Mouse (Mus musculus): ENCODE data around the gene Etfa.

Etfa gene

DNA sequence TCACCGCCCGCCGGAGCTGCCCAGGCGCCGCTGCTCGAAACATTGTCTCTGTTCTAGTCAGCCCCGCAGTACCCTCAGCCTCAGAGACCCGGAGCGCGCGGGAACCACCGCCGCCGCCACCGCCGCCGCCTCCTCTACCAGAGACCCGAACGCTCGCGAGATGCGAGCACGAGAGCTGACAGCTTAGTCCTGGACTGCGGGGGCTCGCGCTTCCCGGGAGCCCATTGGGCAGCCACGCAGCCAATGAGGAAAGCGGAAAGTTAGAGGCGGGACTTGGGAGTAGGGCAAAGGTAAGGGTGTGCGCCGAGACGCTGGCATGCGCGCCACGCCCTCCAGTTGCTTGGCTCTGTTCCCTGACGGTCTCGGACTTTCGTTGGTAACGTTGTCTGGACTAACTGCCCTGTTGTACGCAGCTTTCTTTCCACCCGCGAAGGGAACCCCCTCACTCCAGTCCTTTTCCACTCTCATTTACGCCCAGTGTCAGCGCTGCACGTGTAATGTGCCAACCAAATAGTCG lies at the start of gene Etfa:
TSS of gene Etfa (minus strand) at position 217 of the 517 bp plus-strand sequence.
- DNase-seq: peak; percentile 95 to 98

DNA sequence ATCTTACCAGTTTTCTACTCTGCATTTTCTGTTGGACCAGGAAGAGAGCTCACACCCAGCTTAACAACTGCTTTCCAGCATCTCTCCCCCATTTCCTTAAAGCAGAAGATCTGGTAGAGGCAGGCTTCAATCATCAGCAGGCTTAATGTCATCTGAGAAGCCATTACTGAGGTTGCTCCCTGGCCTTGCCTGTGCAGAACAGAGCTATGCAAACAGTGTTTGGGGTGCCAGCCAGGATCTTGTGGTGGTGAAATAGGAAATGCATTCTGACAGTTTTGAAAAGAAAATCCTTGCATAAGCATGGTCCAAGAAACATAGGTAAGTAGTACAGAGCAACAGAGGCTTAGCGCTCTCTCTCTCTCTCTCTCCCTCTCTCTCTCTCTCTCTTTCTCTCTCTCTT lies 48.9 kb upstream of the Etfa start:
- DNase-seq: no peak

DNA sequence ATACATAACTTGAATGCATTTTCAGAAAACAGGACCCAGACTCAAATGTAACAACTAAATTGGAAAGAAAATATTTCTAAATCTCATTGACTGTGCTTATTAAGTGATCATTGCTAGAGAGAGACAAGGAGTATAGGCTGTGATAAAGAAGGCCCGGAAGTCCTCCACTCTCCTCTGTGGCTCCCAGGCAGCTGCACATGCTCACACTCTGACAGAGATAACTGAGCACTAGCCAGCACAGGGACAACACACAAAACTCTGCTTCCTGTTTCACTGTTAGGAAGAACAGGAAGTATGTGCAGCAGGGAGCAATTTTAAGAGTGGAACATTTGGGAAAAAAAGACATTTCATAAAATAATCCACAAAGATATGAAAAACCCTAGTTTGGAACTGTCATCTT lies 42.9 kb upstream of the Etfa start:
- DNase-seq: peak; percentile 32 to 33

DNA sequence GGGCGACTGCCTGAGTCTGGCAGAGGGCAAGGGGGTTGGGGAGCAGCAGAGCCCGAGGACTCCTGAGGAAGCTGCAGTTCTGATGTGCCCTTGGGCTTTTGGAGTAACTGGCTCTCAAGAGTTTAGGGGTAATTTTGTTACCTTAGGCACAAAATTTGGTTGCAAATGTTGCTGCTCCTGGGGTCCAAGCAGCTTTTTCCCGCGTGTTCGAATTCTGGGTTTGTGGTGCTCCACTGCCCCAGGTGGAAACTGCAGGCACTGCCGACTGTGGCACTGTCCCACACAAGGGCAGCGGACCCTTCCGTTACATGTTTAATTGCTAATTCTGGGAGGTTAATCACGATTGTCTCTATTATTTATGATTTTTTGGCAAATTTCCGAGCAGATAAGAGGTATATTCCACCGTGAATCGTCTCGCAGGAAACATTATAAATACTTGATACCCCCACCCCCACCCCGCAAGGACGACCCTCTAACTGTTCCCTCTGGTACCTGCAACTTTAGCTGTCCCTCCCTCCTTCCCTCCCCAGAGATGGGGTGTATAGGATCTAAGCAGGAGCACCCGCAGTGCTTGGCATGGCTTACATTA lies 37.4 kb upstream of the Etfa start:
- DNase-seq: no peak

DNA sequence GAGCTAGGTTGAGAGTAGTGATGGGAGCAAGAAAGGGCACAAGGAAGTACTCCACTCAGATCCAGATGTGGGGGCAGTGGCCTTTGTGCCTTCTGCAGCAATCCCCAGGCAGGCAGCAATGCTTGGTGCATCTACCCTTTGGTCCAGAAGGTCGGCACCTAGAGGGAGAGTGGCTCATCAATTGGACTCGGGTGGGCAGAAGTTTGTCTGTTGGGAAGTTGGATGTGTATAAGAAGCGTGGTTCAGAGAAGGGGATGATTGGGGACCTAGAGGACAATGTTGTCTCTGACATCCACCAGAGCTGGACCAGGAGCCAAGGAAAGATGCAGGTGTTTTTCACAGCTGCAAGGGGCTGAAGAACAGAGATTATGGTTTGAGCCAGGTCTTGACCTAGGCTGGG lies 36.8 kb upstream of the Etfa start:
- no peak for DNase-seq

DNA sequence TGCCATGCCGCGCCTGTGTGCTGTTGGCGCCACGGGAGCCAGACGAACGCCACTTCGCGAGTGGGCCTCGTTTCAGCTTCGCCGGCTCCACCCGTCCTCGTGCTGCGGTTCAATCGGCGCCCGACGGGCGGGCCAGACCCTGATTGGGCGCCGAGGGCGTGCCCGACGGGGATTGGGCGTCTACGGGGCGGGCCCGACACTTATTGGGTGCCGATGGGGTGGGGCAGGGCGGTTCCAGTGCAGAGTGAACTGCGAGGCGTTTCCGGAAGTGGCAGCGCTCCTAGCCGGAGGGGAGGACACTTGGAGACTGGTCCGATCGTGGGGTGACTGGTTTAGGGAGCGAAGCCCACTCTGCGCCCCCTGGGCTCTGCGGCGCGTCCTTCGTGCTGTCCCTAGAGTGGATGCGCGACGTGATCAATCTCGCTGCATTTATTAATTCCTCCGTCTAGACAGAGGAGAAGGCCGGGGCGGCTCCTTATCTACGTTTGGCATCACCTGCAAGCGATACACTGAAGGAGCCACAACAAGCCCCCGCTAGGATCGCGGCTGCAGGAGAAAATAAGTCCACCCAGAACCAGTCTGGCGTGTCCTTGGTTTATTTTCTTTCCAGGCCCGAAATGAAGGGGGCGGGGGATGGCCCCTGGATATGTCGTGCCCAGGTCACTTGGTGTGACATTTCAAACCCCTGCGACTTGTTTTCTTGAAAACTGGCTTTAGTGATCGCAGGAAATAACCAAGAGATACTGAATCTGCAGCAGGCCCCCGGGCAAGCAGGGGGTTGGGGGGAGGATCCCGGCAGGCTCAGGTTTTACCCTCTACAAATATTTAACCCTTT lies 34.4 kb upstream of the Etfa start:
- DNase-seq: peak; percentile 63 to 78

DNA sequence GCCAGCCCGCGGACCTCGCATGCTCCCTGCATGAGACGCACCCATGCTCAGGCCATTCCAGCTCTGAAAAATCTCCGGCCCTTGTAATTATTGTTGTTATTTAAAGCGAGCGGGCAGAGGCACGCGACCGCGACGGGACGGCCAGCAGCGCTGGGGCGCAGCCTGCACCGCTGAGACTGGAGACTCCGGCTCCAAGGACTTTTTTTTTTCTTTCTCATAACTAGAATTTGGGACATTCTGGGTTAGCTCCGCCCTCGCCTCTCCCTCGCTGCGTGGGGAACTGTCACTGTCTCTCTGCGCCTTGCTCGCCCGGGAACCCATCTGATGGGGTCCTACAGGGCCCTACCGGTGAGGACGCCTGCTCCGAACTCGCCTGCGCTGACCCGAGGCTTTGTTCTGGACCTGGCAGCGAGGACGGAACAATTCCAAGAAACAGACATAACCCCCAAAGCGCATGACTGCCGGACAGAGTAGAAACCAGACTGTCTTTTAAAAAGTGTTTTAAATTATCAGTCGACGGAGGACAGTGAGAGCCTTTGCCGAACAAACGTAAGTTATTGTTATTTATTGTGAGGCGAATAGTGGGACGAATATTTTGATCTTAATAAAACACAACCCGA lies 33.6 kb upstream of the Etfa start:
- DNase-seq: peak; percentile 25 to 48

DNA sequence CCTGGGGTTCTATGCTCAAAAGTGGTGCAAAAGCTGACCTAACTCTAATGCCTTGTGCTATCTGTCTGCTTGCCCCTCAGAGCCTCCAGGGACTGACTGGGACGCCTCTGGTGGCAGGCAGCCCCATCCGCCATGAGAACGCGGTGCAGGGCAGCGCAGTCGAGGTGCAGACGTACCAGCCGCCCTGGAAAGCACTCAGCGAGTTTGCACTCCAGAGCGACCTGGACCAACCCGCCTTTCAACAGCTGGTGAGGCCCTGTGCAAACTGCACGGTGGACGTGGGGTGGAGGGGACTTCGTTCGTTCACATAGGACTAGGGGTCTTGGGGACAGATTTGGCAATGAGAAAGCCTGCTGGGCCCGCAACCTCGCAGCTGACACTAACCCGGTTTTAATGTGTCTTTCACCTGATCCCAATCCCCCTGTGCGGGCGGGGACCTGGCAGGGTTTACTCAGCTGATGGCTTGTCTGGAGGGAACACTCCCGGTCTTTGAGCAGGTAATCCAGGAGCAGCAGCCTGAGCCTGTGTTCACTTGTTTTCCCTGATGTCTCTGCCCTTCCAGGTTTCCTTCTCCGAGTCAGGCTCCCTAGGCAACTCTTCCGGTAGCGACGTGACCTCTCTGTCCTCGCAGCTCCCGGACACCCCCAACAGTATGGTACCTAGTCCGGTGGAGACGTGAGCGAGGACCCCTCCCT lies 33.0 kb upstream of the Etfa start:
- DNase-seq: peak; percentile 53 to 70

DNA sequence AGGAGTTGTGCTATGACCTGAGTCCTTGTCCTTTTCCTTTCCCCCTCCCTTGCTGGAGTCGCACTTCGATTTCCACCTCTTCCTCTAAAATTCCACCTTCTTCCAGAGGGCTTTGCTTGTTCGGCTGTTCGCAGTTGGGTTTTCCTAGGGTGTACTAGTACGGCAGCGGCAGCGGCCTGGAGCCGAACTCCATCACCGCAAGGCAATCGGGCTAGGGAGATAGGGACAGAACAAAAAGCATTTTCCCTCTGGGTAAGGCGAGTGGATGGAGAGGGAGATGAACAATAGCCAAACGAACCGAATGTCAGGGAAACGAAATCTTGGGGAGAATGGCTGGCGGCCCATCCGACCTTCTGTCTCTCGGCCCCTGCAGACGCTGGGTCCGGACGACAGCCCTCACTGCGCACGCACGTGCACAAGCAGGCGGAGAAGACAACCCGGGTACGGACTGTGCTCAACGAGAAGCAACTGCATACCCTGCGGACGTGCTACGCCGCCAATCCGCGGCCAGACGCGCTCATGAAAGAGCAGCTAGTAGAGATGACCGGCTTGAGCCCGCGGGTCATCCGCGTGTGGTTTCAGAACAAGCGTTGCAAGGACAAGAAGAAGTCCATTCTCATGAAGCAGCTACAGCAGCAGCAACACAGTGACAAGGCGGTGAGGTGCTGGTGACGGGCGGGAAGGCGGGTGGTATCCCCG lies 31.8 kb upstream of the Etfa start:
- peak; percentile 59 to 72 for DNase-seq

DNA sequence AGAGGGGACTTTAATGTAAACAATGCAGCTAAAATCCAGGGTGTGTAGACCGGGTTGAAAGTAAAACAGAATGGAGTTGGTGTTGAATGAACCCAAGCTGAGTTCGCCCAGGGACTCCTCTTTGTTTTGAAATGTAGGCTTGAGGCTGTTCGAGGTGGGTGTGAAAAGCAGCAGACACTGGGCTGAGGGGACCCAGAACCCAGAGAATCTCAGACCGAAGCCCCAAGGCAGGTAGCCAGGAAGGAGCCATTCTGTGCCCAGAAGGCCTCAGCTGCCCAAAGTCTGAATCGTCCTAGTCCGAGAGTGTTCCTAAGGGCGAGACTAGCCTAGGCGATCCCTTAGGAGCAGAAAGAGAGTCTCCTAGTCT lies 31.3 kb upstream of the Etfa start:
- DNase-seq: no peak

DNA sequence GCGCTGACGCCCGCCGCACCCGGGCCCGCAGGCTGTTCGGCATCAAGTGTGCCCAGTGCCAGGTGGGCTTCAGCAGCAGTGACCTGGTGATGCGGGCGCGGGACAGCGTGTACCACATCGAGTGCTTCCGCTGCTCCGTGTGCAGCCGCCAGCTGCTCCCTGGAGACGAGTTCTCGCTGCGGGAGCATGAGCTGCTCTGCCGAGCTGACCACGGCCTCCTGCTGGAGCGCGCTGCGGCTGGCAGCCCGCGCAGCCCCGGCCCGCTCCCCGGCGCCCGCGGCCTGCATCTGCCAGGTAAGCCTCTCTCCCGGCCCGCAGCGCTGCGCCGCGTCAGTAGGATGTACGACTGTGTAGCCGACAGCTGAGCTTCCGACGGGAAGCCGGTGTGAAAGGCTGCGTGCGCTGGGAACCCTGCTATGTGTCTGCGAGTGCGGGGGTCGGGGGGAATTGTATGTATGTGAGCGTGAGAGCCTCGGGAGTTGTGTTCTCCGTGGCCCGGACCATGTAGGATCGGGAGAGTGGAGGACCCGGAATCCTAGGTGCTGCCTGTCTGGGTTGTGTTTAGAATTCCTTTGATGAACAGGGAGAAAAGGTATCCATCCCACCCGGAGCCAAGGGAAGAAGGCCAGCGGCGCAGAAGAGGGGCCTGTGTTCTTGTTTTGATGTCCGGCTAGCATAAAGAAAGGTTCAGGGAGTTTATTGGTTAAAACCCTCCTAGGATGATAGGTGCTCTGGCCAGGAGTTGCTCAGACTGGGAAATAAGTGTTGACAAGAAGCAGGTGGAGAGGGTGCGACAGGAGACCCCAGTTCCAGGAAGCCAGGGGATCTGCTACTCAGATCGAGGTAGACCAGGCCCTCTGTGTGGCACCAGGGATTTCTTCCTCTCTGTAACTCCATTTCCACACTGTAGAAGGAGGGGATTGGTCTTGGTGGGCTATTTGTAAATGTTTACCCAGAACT lies 30.6 kb upstream of the Etfa start:
- peak; percentile 34 to 59 for DNase-seq

DNA sequence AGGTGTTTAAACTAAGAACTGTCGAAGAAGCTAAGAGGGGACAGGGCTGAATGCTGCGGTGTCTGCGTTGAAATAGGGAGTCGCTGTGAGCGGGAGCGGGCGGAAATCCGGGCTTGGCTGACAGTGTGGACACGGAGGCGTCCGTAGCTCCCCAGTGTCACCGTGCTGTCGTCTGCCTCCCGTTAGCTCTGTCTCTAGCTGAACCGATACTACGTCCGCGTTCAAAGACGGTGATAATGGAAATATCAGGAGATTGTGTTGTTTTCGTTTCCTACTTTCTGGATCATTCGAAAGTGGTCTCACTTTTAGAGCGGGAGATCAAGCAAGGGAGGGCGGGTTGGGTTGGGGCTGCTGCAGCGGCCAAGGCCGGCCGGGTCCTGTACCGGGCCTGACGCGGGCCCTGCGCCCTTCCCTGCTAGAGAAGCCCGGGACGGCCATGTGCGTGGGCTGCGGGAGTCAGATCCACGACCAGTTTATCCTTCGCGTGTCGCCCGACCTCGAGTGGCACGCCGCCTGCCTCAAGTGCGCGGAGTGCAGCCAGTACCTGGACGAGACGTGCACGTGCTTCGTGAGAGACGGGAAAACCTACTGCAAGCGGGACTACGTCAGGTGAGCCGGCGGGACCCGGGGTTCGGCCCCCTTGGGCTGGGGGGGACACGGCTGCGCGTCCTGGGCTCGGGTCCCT lies 29.8 kb upstream of the Etfa start:
- DNase-seq: peak; percentile 45 to 61

DNA sequence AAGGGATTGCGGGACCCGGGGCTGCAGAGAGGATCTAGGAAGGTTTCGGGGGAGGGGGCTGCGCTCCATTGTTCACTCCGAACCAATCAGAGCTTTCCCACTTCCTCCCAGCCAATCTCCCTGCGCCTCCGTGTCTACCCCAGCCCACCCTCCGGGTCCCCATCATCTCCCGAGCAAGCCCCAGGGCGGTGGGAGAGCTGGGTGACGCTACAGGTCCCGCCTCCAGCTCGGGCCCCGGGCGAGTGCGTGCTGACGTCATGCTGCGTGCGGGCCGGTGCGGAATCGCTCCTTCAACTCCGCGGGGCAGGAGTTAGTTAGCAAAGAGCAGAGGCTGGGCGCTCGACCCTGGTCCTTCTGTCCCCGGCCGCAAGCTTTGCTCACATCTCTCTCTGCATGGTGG lies 28.8 kb upstream of the Etfa start:
- peak; percentile 69 to 77 for DNase-seq

DNA sequence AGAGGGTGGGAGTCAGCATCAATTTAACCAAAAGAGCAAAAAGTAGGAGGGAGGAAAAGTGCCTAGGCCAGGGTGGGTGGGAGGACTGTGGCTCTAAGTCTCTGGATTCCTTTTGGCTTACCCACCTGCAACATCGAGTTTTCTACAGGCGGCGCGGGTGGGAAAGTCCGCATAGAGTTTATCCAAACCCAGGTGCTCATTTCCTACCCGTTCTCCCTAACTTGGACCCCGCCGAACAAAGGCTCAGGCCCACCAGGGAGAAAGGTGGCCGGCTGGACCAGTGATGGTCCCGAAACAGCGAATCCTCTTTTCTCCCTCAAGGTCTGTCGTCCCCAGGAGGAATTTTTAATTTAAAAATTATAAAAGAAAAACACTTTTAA lies 28.3 kb upstream of the Etfa start:
- peak; percentile 14 to 46 for DNase-seq

DNA sequence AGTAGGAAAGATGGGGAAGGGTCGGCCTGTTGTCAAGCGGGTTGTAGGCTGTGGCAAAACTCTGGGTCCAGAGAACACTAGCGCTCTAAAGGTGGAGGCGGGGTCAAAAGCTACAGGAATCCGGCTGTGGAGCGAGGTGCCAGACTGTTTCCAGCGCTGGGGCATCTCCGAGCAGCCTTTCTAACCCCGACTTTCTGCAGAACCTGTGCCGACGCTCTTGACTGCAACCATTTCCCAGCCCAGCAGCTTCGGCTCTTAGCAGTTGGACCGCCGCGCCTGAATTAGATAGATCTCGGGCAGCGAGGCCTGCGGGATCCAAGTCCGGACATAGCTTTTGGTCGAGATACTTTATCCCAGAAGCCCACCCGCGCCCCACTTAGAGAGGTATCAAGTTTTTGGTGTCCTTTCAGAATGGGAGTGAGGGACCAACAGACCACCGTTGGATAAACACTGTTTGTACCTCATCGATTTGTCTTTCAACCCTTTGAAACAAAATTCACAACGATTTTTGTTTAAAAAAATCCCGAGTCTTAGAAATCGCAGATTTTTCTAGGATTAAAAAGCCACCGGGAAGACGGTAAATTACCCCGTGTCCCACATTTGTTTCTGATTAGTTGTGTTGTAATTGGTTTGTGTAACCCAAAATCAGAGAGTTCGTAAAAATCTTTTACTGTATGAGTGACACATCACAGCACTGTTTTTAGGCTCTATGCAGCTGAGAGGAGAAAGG lies 27.8 kb upstream of the Etfa start:
- DNase-seq: peak; percentile 47 to 54

DNA sequence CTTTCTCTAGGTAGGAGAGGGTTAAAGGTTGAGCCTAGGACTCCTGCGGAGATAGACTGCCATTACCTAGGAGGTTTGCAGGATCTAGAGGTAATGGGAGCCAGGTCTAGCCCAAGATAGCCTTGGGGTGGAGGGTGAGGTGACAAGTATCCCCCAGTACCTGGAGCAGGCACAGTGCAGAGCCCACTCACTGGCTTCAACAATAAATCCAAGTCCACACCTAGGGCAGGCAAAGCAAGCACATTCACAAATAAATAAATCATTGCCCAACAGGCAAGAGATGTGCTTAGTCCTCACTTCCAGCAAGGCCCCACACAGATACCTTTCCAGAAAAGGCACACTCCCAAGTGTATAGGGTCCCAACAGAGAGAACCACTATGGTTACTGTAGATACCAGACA lies 27.0 kb upstream of the Etfa start:
- no peak for DNase-seq

DNA sequence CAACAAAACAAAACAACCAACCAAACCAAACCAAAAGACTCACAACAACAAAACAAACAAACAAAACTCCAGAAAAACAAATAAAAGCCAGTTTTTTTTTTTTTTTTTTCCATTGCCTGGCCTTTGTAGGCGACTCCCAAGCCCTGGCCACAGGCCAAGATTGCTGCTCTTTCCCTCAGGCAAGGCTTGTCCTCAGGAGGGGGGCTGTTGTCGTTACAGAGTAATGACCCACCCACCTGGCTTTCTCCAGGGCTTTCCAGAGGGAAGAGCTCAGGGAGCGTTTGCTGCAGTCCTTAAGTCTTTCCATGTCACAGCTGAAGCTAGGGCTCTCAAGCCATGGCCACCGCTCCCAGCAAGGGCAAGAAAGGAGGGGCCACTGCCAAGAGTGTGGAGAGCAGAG lies 26.3 kb upstream of the Etfa start, which contains the start of gene Isl2:
TSS of gene Isl2 (plus strand) at position 296 of the 400 bp plus-strand sequence.
- peak; percentile 34 to 46 for DNase-seq

DNA sequence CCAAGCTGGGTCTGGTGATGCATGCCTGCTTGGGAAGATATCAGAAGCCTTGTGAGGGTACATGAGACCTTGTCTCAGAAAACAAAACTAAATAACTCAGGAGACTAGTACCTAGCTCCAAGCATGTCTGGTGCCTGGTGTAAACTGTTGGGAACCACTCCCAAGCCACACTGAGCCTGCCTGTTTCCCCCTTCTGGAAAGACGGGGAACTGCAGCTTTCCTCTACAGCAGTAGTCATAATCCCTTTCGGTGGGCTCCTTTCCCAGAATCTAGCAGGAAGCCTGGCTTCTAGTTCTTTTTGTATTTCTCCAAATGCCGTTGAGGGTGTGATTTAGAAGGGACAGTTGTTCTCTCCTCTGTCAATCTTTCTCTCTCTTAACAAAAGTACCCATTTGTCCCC lies 23.9 kb upstream of the Etfa start:
- DNase-seq: peak; percentile 82 to 86

DNA sequence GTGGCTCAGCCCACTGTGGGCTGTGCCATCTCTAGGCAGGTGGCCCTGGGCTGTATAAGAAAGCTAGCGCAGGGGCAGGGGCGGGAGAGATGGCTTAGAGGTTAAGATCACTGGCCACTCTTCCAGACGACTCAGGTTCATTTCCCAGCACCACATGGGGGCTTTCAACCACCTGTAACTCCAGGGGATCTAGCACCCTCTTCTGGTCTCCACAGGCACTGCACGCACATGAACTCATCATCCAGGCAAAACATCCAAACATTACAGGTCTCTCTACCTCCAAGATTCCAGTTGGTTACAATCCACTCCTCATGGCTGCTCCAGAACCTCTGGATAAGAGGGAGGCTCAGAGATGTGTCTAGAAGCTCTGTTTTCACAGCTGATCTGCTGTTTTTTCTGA lies 13.7 kb upstream of the Etfa start:
- no peak for DNase-seq

DNA sequence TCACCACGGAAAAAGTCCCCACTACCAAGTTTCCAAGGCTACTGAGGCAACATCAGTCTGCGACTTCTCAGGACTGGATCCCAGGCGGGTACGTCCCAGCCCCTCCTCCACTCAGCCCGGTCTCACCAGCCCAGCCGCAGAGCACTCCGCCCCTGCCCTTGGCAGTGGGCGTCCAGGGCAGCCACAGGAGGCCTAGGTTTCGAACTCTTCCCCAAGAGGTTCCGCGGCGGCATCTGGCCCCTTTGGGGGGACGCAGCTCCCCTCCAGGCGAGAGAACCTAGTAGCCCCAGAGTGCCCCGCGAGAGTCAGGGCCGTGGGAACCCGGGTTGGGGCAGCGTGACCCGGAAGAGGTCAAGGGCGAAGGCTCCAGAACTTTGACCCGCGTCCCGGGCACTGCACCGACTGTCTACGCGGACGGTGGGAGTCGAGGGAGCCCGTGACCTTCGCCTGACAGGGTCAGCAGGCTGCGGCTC lies 486 bp downstream of the Etfa start:
- peak; percentile 69 to 82 for DNase-seq
